Mouse (Mus musculus): ENCODE data around the gene Olfr825.
"Not testable (repeated sequence)": the region's sequence is repeated elsewhere in the genome, so short reads cannot be mapped to it uniquely, and the experiment has no call there.

GRCm38 (mm10) chr10:130115283-130115682, 51.3 kb downstream of the Olfr825 start, which contains the start of gene Olfr823:
- not testable (repeated sequence) for TF ChIP-seq CTCF, EP300 (IDR thresholded peaks at IDR 0.05)
